In the genomic region with DNA sequence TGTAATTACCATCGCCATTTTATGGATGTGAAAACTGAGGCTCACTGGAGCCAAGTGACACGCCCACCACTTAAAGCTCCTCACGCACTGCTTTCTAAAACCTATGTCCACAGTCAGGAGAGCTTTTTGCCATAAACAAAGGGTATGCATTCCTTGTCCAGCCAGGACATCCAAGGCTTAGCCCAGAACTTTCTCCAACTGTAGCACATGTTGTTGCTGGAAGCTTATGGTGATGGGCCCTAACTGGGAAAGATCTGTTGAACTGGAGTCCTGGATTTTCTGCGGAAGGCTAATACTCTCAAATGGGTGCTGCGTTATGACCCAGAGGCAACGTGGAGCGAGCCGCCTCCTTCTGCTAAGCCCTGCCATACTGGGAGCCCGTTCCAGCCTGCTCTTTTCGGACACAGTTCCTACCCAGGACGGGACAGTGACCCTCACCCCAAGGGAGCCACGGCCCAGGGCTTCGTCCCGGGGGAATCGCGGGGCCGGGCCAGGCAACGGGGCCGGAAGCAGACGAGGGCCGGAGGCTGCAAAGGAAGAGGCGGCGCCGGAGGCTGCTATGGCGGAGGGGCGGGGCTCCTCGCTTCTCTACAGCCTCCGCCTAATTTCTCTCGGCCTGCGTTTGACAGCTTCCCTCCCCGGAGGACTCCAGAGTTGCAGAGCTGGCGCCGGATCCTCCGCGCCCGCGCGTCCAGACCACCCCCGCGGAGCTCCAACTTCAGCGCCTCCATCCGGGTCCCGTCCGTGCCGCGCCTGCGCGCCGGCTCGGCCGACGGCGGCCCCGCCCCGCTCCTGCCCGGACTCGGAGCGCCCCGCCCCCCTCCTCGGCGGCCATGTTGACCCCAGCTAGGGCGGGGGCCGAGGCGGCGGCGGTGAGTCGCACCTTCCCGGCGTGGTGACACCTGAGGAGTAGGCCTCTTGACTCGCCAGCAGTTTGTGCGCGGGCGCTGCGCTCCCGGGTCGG, we compare ENCODE assay signal across 8 mouse cellular contexts. TPM values are rescaled to one million over a fixed set of nuclear protein-coding genes. Genes with fewer than 3 reads are reported as not detected.
DNase-seq lines count a peak whose midpoint lies in the region; ATAC-seq and TF ChIP-seq lines count a peak whose summit lies in the region.

A gene (minus strand): TSS at position 767 of the 964 bp plus-strand sequence.

- under 1% methylated on average over 74 of the region's 76 CpGs for WGBS in forebrain, embryonic 15.5 days
- under 1% methylated on average over 75 of the region's 76 CpGs for WGBS in large intestine, adult 2 months
- WGBS in neural tube, embryonic 15.5 days: under 1% methylated on average over 76 of the region's 76 CpGs

- peaks cover 9 to 14% of the 10 kb centered on the region in 2 experiments; a peak in 3 of 4 replicates for H3K4me1 ChIP-seq in ES-E14 (ENCODE audit: control insufficient read depth in 2 of 2, insufficient read depth in 2 of 2, low read length in 2 of 2, poor library complexity in 1 of 2)
- peaks cover 57% of the 10 kb centered on the region for H3K4me1 ChIP-seq in forebrain, embryonic 15.5 days
- H3K4me1 ChIP-seq in neural tube, embryonic 15.5 days: peaks cover 65% of the 10 kb centered on the region

- H3K9ac ChIP-seq in ES-E14 (ENCODE audit: insufficient read depth, low read depth, low read length, poor library complexity, severe bottlenecking): peak within 1 kb of the TSS; percentile 98
- H3K9ac ChIP-seq in forebrain, embryonic 15.5 days (replicated peaks): peak within 1 kb of the TSS; percentile 87
- peak within 1 kb of the TSS; percentile 86 for H3K9ac ChIP-seq in neural tube, embryonic 15.5 days (replicated peaks)

- in situ Hi-C loops in ES-E14 (cut with MboI; ENCODE audit: low sequenced_read_pairs in 2 of 2, unreplicated experiment in 2 of 2): loop anchor here in 1 of 2 experiments (10.0 kb wide), 1 partner anchor 153 kb away; no protein-coding TSS in a partner anchor

- peak within 1 kb of the TSS; percentile 97 for H3K27ac ChIP-seq in ES-E14 (ENCODE audit: insufficient read depth, low read depth, low read length, poor library complexity, severe bottlenecking)
- H3K27ac ChIP-seq in forebrain, embryonic 15.5 days (replicated peaks): peak within 1 kb of the TSS; percentile 99
- peak within 1 kb of the TSS; percentile 99 for H3K27ac ChIP-seq in neural tube, embryonic 15.5 days (replicated peaks)

- peak within 1 kb of the TSS; percentile 79 for H3K4me2 ChIP-seq in forebrain, embryonic 15.5 days (replicated peaks)
- H3K4me2 ChIP-seq in neural tube, embryonic 15.5 days: peak within 1 kb of the TSS; percentile 81

- intact Hi-C loops in heart, postnatal 14 days (cut with DNase I): loop anchor here (1.0 kb wide), 4 partner anchors 84 to 157 kb away; a partner anchor contains a TSS

- no peaks in the 10 kb centered on the region for H3K27me3 ChIP-seq in forebrain, embryonic 15.5 days
- no peaks in the 10 kb centered on the region for H3K27me3 ChIP-seq in neural tube, embryonic 15.5 days (replicated peaks)

- H3K36me3 ChIP-seq in ES-E14 (ENCODE audit: control insufficient read depth, insufficient read depth, low read length, poor library complexity, severe bottlenecking): peaks cover 5% of the 10 kb centered on the region
- no peaks in the 10 kb centered on the region for H3K36me3 ChIP-seq in forebrain, embryonic 15.5 days
- no peaks in the 10 kb centered on the region for H3K36me3 ChIP-seq in neural tube, embryonic 15.5 days

- peak; percentile 84 for DNase-seq in ES-E14 (ENCODE audit: low read depth, low spot score)
- peak; percentile 94 for DNase-seq in cerebellum, adult 11 months
- peak; percentile 96 to 98 for DNase-seq in heart, postnatal 14 days
- DNase-seq in large intestine, adult 2 months (ENCODE audit: low read depth, low spot score): no peak
- DNase-seq in lung, adult 18-20 months: peak; percentile 88 to 90
- DNase-seq in testis, postnatal 10 days (ENCODE audit: low spot score): peak; percentile 99

- H3K9me3 ChIP-seq in ES-E14 (ENCODE audit: control insufficient read depth, insufficient read depth, low read depth, low read length): no peaks in the 10 kb centered on the region
- H3K9me3 ChIP-seq in forebrain, embryonic 15.5 days: no peaks in the 10 kb centered on the region
- no peaks in the 10 kb centered on the region for H3K9me3 ChIP-seq in neural tube, embryonic 15.5 days (replicated peaks)

- peak; percentile 89 for ATAC-seq in forebrain, embryonic 15.5 days (replicated peaks)
- ATAC-seq in neural tube, embryonic 15.5 days (ENCODE audit: low FRiP score): peak; percentile 90

- peak within 1 kb of the TSS; percentile 93 for H3K4me3 ChIP-seq in ES-E14 (ENCODE audit: insufficient read depth in 1 of 2, low read depth in 1 of 2, low read length in 2 of 2, poor library complexity in 1 of 2, severe bottlenecking in 1 of 2)
- H3K4me3 ChIP-seq in forebrain, embryonic 15.5 days: peak within 1 kb of the TSS; percentile 90
- peak within 1 kb of the TSS; percentile 80 for H3K4me3 ChIP-seq in neural tube, embryonic 15.5 days (replicated peaks)

TF ChIP-seq in ES-E14, 5 proteins besides CTCF, POLR2A, EP300 and RAD21:
- TF ChIP-seq CHD2 (IDR thresholded peaks at IDR 0.05; ENCODE audit: low read depth, low read length): no peak
- TF ChIP-seq ZC3H11A (IDR thresholded peaks at IDR 0.05; ENCODE audit: borderline replicate concordance, low read depth, low read length): no peak
TF ChIP-seq in ES-E14: peak in this region for 0.

RNA-seq across cellular contexts. Expression of the gene that starts here (rescaled TPM):
- 11.6 and 14.5 TPM in 2 replicates for total RNA-seq in ES-E14 (2012; rRNA removed)
- 16.5 and 16.9 TPM in 2 replicates for polyA plus RNA-seq in forebrain, embryonic 15.5 days (2015; fragmentation: Nextera tagmentation; extraction: Ambion mirVana)
- 10 to 100 TPM; 10.4 to 10.7 TPM for total RNA-seq in heart, postnatal 14 days (2021)
- polyA plus RNA-seq in large intestine, adult 2 months (2012; rRNA removed): 11.2 and 11.7 TPM in 2 replicates
- 12.4 and 15.7 TPM in 2 replicates for polyA plus RNA-seq in neural tube, embryonic 15.5 days (2015; fragmentation: Nextera tagmentation; extraction: Ambion mirVana)
